Mouse (Mus musculus) neural tube, embryonic 10.5 days (tissue): ENCODE measurements at regions not wholly inside any gene's neighbourhood (a gene's known extent, or its start where the extent isn't known, plus 50 kb on each side); places are given as distances from the start of the nearest gene placed in this dataset.

Experiments
- DNase-seq: peaks from one replicate; pipeline ENCODE4 v3.0.0-alpha.2; 2017; ENCODE audit warnings: low spot score; ENCODE audit errors: extremely low spot score

GRCm38 (mm10) chr8:64542501-64542900 lies 150.4 kb downstream of the Cpe start:
- no peak for DNase-seq

GRCm38 (mm10) chr8:64539846-64540472 lies 152.9 kb downstream of the Cpe start:
- DNase-seq = no peak

GRCm38 (mm10) chr8:64531780-64532179 lies 161.1 kb downstream of the Cpe start:
- DNase-seq = no peak

GRCm38 (mm10) chr8:64522441-64523102 lies 170.3 kb downstream of the Cpe start:
- DNase-seq = no peak

- DNase-seq = no peak
Observed at GRCm38 (mm10) chr8:64519650-64520049, 173.2 kb downstream of the Cpe start.

- DNase-seq = no peak
Observed at GRCm38 (mm10) chr8:64515923-64516322, 176.9 kb downstream of the Cpe start.

- no peak for DNase-seq
Observed at GRCm38 (mm10) chr8:64497281-64498060, 195.4 kb downstream of the Cpe start.

- no peak for DNase-seq
Observed at GRCm38 (mm10) chr8:64496333-64497213, 196.3 kb downstream of the Cpe start.

GRCm38 (mm10) chr8:64491561-64491960 lies 201.3 kb downstream of the Cpe start:
- DNase-seq = no peak

- no peak for DNase-seq
Observed at GRCm38 (mm10) chr8:64488057-64488456, 204.8 kb downstream of the Cpe start.

GRCm38 (mm10) chr8:64473276-64473675 lies 219.6 kb downstream of the Cpe start:
- DNase-seq = no peak

GRCm38 (mm10) chr8:64472801-64473270 lies 220.0 kb downstream of the Cpe start:
- no peak for DNase-seq

GRCm38 (mm10) chr8:64461136-64461535 lies 231.7 kb downstream of the Cpe start:
- no peak for DNase-seq

GRCm38 (mm10) chr8:64456970-64457369 lies 235.9 kb downstream of the Cpe start:
- DNase-seq = no peak

- DNase-seq = no peak
Observed at GRCm38 (mm10) chr8:64454736-64455135, 238.1 kb downstream of the Cpe start.

GRCm38 (mm10) chr8:64445366-64445765 lies 239.3 kb upstream of the Tll1 start:
- no peak for DNase-seq

- no peak for DNase-seq
Observed at GRCm38 (mm10) chr8:64444429-64444828, 238.4 kb upstream of the Tll1 start.

GRCm38 (mm10) chr8:64438489-64438888 lies 232.4 kb upstream of the Tll1 start:
- no peak for DNase-seq

- DNase-seq = no peak
Observed at GRCm38 (mm10) chr8:64434648-64435047, 228.6 kb upstream of the Tll1 start.

GRCm38 (mm10) chr8:64422850-64423214 lies 216.8 kb upstream of the Tll1 start:
- no peak for DNase-seq

- no peak for DNase-seq
Observed at GRCm38 (mm10) chr8:64422200-64422849, 216.3 kb upstream of the Tll1 start.
